ENCODE assay signal across 8 mouse cellular contexts in genomic region chr14:119124061-119124460, GRCm38 (mm10). TPM values are rescaled to one million over a fixed set of nuclear protein-coding genes. Genes with fewer than 3 reads are reported as not detected.
DNase-seq lines count a peak whose midpoint lies in the region; ATAC-seq and TF ChIP-seq lines count a peak whose summit lies in the region.

No protein-coding gene starts in this region.

- peak; percentile 73 for TF ChIP-seq CTCF in layer of hippocampus, adult 2 months (conservative IDR thresholded peaks at IDR 0.05)

- no peak for DNase-seq in layer of hippocampus, adult 2 months (ENCODE audit: low spot score in 2 of 2)
- no peak for DNase-seq in layer of hippocampus, adult 9-11 months
- DNase-seq in lung, postnatal 36 days: peak; percentile 17
- no peak for DNase-seq in ovary, postnatal 36 days (ENCODE audit: low spot score)
- no peak for DNase-seq in right cerebral cortex, postnatal 36 days (ENCODE audit: low spot score in 2 of 2)
- DNase-seq in thymus, adult 18-20 months: no peak

- WGBS in embryonic facial prominence, embryonic 13.5 days: 25% methylated on average over 3 of the region's 3 CpGs
- 25% methylated on average over 3 of the region's 3 CpGs for WGBS in hindbrain, embryonic 13.5 days

- 0 out of 2 replicates have a peak, but pooled peaks have one; percentile 74 for ATAC-seq in embryonic facial prominence, embryonic 13.5 days (ENCODE audit: insufficient number of reproducible peaks, insufficient read depth, low FRiP score, low TSS enrichment, low read depth)
- ATAC-seq in hindbrain, embryonic 13.5 days (ENCODE audit: low FRiP score): peak; percentile 91

- peak overlapping the region; percentile 22; the same call in 1 of the 2 replicates for H3K4me3 ChIP-seq in layer of hippocampus, adult 2 months
- peak overlapping the region; percentile 42 for H3K4me3 ChIP-seq in embryonic facial prominence, embryonic 13.5 days
- H3K4me3 ChIP-seq in hindbrain, embryonic 13.5 days: peak overlapping the region; percentile 33

- H3K9me3 ChIP-seq in embryonic facial prominence, embryonic 13.5 days: no peaks in the 10 kb centered on the region
- no peaks in the 10 kb centered on the region for H3K9me3 ChIP-seq in hindbrain, embryonic 13.5 days

- H3K4me2 ChIP-seq in embryonic facial prominence, embryonic 13.5 days: peak overlapping the region; percentile 61
- H3K4me2 ChIP-seq in hindbrain, embryonic 13.5 days: peak overlapping the region; percentile 55

- no peaks in the 10 kb centered on the region for H3K36me3 ChIP-seq in embryonic facial prominence, embryonic 13.5 days
- H3K36me3 ChIP-seq in hindbrain, embryonic 13.5 days: no peaks in the 10 kb centered on the region

- peaks cover 4% of the 10 kb centered on the region; the same call in 1 of the 2 replicates for H3K27me3 ChIP-seq in embryonic facial prominence, embryonic 13.5 days
- H3K27me3 ChIP-seq in hindbrain, embryonic 13.5 days: peaks cover 29% of the 10 kb centered on the region

- no peak overlapping the region for H3K9ac ChIP-seq in embryonic facial prominence, embryonic 13.5 days
- no peak overlapping the region for H3K9ac ChIP-seq in hindbrain, embryonic 13.5 days

- peaks cover 6% of the 10 kb centered on the region; the same call in 1 of the 2 replicates for H3K4me1 ChIP-seq in embryonic facial prominence, embryonic 13.5 days
- H3K4me1 ChIP-seq in hindbrain, embryonic 13.5 days (replicated peaks): peaks cover 16% of the 10 kb centered on the region

- no peak overlapping the region for H3K27ac ChIP-seq in layer of hippocampus, adult 2 months
- H3K27ac ChIP-seq in embryonic facial prominence, embryonic 13.5 days: peak overlapping the region; percentile 39; the same call in 1 of the 2 replicates
- H3K27ac ChIP-seq in hindbrain, embryonic 13.5 days: no peak overlapping the region

RNA-seq across cellular contexts. Expression of gene Hs6st3, which starts 14.1 kb away (rescaled TPM):
- 10 to 100 TPM; 61.6 to 66.8 TPM for total RNA-seq in layer of hippocampus, adult 2 months (2021)
- polyA plus RNA-seq in embryonic facial prominence, embryonic 13.5 days (2015; fragmentation: Nextera tagmentation; extraction: Ambion mirVana): 0.27 and 0.30 TPM in 2 replicates
- 1.2 and 1.9 TPM in 2 replicates for polyA plus RNA-seq in hindbrain, embryonic 13.5 days (2015; fragmentation: Nextera tagmentation; extraction: Ambion mirVana)

RNA-seq across cellular contexts. Expression of gene Uggt2, which starts 24.8 kb away (rescaled TPM):
- total RNA-seq in layer of hippocampus, adult 2 months (2021): 10 to 100 TPM; 27.4 to 31.3 TPM
- polyA plus RNA-seq in embryonic facial prominence, embryonic 13.5 days (2015; fragmentation: Nextera tagmentation; extraction: Ambion mirVana): 15.9 and 17.2 TPM in 2 replicates
- 18.5 and 22.2 TPM in 2 replicates for polyA plus RNA-seq in hindbrain, embryonic 13.5 days (2015; fragmentation: Nextera tagmentation; extraction: Ambion mirVana)
